In genomic region chr7:6136497-6136896, GRCm38 (mm10) we compare ENCODE assay signal across 20 mouse cellular contexts. TPM values are rescaled to one million over a fixed set of nuclear protein-coding genes. Genes with fewer than 3 reads are reported as not detected.
A peak's percentile ranks its signal among the peaks of the same experiment; 100 is the strongest.
DNase-seq lines count a peak whose midpoint lies in the region; ATAC-seq and TF ChIP-seq lines count a peak whose summit lies in the region.
"Had no signal": no experiment of that assay in that cellular context is flagged by ENCODE, and none has a peak within 500 bp of the region (broad histone marks: within the 10 kb centered on the region; RNA-seq: fewer than 3 reads in every experiment).

No protein-coding gene starts in this region.

- H3K36me3 ChIP-seq in hindbrain, postnatal 0 days (ENCODE audit: insufficient read depth, low read length): peaks cover 20% of the 10 kb centered on the region
- H3K36me3 ChIP-seq in hindbrain, embryonic 10.5 days: peaks cover 91% of the 10 kb centered on the region
- peaks cover 16% of the 10 kb centered on the region for H3K36me3 ChIP-seq in liver, adult 2 months (ENCODE audit: control insufficient read depth, insufficient read depth, low read length)
- H3K36me3 ChIP-seq in liver, embryonic 12.5 days: peaks cover 55% of the 10 kb centered on the region
- H3K36me3 ChIP-seq in testis, adult 2 months (ENCODE audit: control insufficient read depth, insufficient read depth, low read length): no peaks in the 10 kb centered on the region

- no peaks in the 10 kb centered on the region for H3K27me3 ChIP-seq in hindbrain, postnatal 0 days (ENCODE audit: insufficient read depth, low read length)
- H3K27me3 ChIP-seq in hindbrain, embryonic 10.5 days (ENCODE audit: insufficient read depth, poor library complexity, severe bottlenecking): no peaks in the 10 kb centered on the region
- no peaks in the 10 kb centered on the region for H3K27me3 ChIP-seq in liver, adult 2 months (ENCODE audit: control insufficient read depth, insufficient read depth, low read length)
- H3K27me3 ChIP-seq in liver, embryonic 12.5 days (replicated peaks): no peaks in the 10 kb centered on the region
- no peaks in the 10 kb centered on the region for H3K27me3 ChIP-seq in testis, adult 2 months (ENCODE audit: control insufficient read depth, insufficient read depth, low read length)
- H3K27me3 ChIP-seq: embryonic facial prominence, embryonic 12.5 days; forebrain, embryonic 15.5 days; heart, embryonic 13.5 days; hindbrain, embryonic 15.5 days; limb, embryonic 15.5 days; stomach, embryonic 15.5 days had no signal

- 0 out of 2 replicates have a peak, but pooled peaks have one; percentile 2 for ATAC-seq in hindbrain, postnatal 0 days
- no peak for ATAC-seq in liver, embryonic 12.5 days
- ATAC-seq in erythroid progenitor cell, adult 5-6 weeks (replicated peaks; ENCODE audit: low FRiP score, poor library complexity, severe bottlenecking): no peak
- ATAC-seq: forebrain, embryonic 15.5 days had no signal

- H3K79me2 ChIP-seq in liver, adult 2 months (ENCODE audit: control insufficient read depth, insufficient read depth, low read length): peaks cover 3% of the 10 kb centered on the region; the same call in 1 of the 2 replicates

- TF ChIP-seq POLR2A in liver, adult 2 months (IDR thresholded peaks at IDR 0.05; ENCODE audit: extremely low read depth, insufficient read depth, low read length): no peak
- no peak for TF ChIP-seq POLR2A in testis, adult 2 months (IDR thresholded peaks at IDR 0.05; ENCODE audit: control insufficient read depth, low read depth, low read length)

- no peak for DNase-seq in hindbrain, postnatal 0 days (ENCODE audit: low spot score)
- DNase-seq in hindbrain, embryonic 10.5 days (ENCODE audit: low spot score): no peak
- DNase-seq in liver, adult 2 months (ENCODE audit: extremely low read depth, low read depth, low spot score): no peak
- no peak for DNase-seq in testis, postnatal 14 days (ENCODE audit: low spot score)
- DNase-seq: adrenal gland, adult 8-10 months; cerebellum, adult 9-11 months; heart, postnatal 36 days; kidney, adult 9 months; lung, postnatal 14 days; right cerebral cortex, postnatal 25 days had no signal

- H3K4me1 ChIP-seq in hindbrain, postnatal 0 days (ENCODE audit: insufficient read depth, low read length): no peaks in the 10 kb centered on the region
- no peaks in the 10 kb centered on the region for H3K4me1 ChIP-seq in hindbrain, embryonic 10.5 days (replicated peaks)
- H3K4me1 ChIP-seq in liver, adult 2 months (ENCODE audit: control insufficient read depth, insufficient read depth, low read length): no peaks in the 10 kb centered on the region
- H3K4me1 ChIP-seq in liver, embryonic 12.5 days: no peaks in the 10 kb centered on the region
- H3K4me1 ChIP-seq in testis, adult 2 months (ENCODE audit: control insufficient read depth, insufficient read depth, low read length): peaks cover 7% of the 10 kb centered on the region
- H3K4me1 ChIP-seq: embryonic facial prominence, embryonic 12.5 days; forebrain, embryonic 15.5 days; hindbrain, embryonic 15.5 days; limb, embryonic 15.5 days; stomach, embryonic 15.5 days had no signal

- peak; percentile 35 for TF ChIP-seq CTCF in hindbrain, postnatal 0 days (IDR thresholded peaks at IDR 0.05; ENCODE audit: low read depth)
- TF ChIP-seq CTCF in liver, adult 2 months (IDR thresholded peaks at IDR 0.05; ENCODE audit: low read depth, low read length): peak; percentile 36; the same call in 1 of the 2 replicates
- no peak for TF ChIP-seq CTCF in testis, adult 2 months (IDR thresholded peaks at IDR 0.05; ENCODE audit: control insufficient read depth, insufficient read depth, insufficient replicate concordance, low read depth, low read length)

- no peak overlapping the region for H3K4me2 ChIP-seq in hindbrain, postnatal 0 days (ENCODE audit: low read depth, low read length)
- H3K4me2 ChIP-seq in liver, embryonic 12.5 days: no peak overlapping the region
- H3K4me2 ChIP-seq: embryonic facial prominence, embryonic 12.5 days; forebrain, embryonic 15.5 days; heart, embryonic 13.5 days; hindbrain, embryonic 15.5 days; limb, embryonic 15.5 days; stomach, embryonic 15.5 days had no signal

- no peak overlapping the region for H3K4me3 ChIP-seq in hindbrain, postnatal 0 days (ENCODE audit: low read length)
- H3K4me3 ChIP-seq in hindbrain, embryonic 10.5 days: no peak overlapping the region
- no peak overlapping the region for H3K4me3 ChIP-seq in liver, adult 2 months (ENCODE audit: insufficient read depth, low read depth, low read length)
- H3K4me3 ChIP-seq in liver, embryonic 12.5 days: no peak overlapping the region
- H3K4me3 ChIP-seq in testis, adult 2 months (ENCODE audit: control insufficient read depth, low read depth, low read length): peak overlapping the region; percentile 27
- H3K4me3 ChIP-seq: embryonic facial prominence, embryonic 12.5 days; erythroblast, embryonic 14.5 days; forebrain, embryonic 15.5 days; heart, embryonic 13.5 days; hindbrain, embryonic 15.5 days; limb, embryonic 15.5 days; stomach, embryonic 15.5 days had no signal

- peaks cover 11% of the 10 kb centered on the region for H3K9me3 ChIP-seq in hindbrain, postnatal 0 days (ENCODE audit: low read length)
- peaks cover 20% of the 10 kb centered on the region for H3K9me3 ChIP-seq in hindbrain, embryonic 10.5 days
- no peaks in the 10 kb centered on the region for H3K9me3 ChIP-seq in liver, embryonic 12.5 days (replicated peaks)
- H3K9me3 ChIP-seq: stomach, embryonic 15.5 days had no signal

- H3K9ac ChIP-seq in hindbrain, postnatal 0 days (replicated peaks; ENCODE audit: low read length): no peak overlapping the region
- no peak overlapping the region for H3K9ac ChIP-seq in liver, adult 2 months (ENCODE audit: low read depth, low read length)
- H3K9ac ChIP-seq in liver, embryonic 12.5 days: no peak overlapping the region
- H3K9ac ChIP-seq: embryonic facial prominence, embryonic 12.5 days; forebrain, embryonic 15.5 days; heart, embryonic 13.5 days; hindbrain, embryonic 15.5 days; limb, embryonic 15.5 days; stomach, embryonic 15.5 days had no signal

- H3K27ac ChIP-seq in hindbrain, postnatal 0 days: no peak overlapping the region
- H3K27ac ChIP-seq in hindbrain, embryonic 10.5 days: no peak overlapping the region
- H3K27ac ChIP-seq in liver, adult 2 months (replicated peaks; ENCODE audit: insufficient read depth, low read depth, low read length): no peak overlapping the region
- no peak overlapping the region for H3K27ac ChIP-seq in liver, embryonic 12.5 days
- H3K27ac ChIP-seq in testis, adult 2 months (ENCODE audit: control insufficient read depth, insufficient read depth, low read depth, low read length): no peak overlapping the region
- H3K27ac ChIP-seq: embryonic facial prominence, embryonic 12.5 days; forebrain, embryonic 15.5 days; heart, embryonic 13.5 days; hindbrain, embryonic 15.5 days; limb, embryonic 15.5 days; stomach, embryonic 15.5 days had no signal

RNA-seq across cellular contexts. Expression of gene Zfp787, which starts 19.3 kb away (rescaled TPM):
- 71.0 and 85.9 TPM in 2 replicates for total RNA-seq in hindbrain, postnatal 0 days (2014; rRNA removed)
- polyA plus RNA-seq in hindbrain, postnatal 0 days (2015; fragmentation: Nextera tagmentation; extraction: Ambion mirVana): 53.9 and 61.4 TPM in 2 replicates
- 24.2 and 31.8 TPM in 2 replicates for polyA plus RNA-seq in hindbrain, embryonic 10.5 days (2016; fragmentation: Nextera tagmentation; extraction: Ambion mirVana)
- 33.7 and 36.8 TPM in 2 replicates for total RNA-seq in liver, adult 2 months (2014; rRNA removed)
- 46.0 and 51.7 TPM in 2 replicates for polyA plus RNA-seq in liver, adult 2 months (2012; rRNA removed)
- polyA plus RNA-seq in liver, embryonic 12.5 days (2016; fragmentation: Nextera tagmentation; extraction: Ambion mirVana): 17.3 and 18.0 TPM in 2 replicates
- 41.0 and 45.8 TPM in 2 replicates for polyA plus RNA-seq in testis, adult 2 months (2012; rRNA removed)
- total RNA-seq in erythroid progenitor cell, adult 5-6 weeks (2015; ENCODE audit: low replicate concordance): 16.8 and 18.4 TPM in 2 replicates
- 4.1 and 7.6 TPM in 2 replicates for total RNA-seq in erythroid progenitor cell, adult 5-6 weeks (2017; ENCODE audit: low replicate concordance)

RNA-seq across cellular contexts. Expression of gene Zfp444, which starts 35.5 kb away (rescaled TPM):
- total RNA-seq in hindbrain, postnatal 0 days (2014; rRNA removed): 84.3 and 105 TPM in 2 replicates
- 69.2 and 70.5 TPM in 2 replicates for polyA plus RNA-seq in hindbrain, postnatal 0 days (2015; fragmentation: Nextera tagmentation; extraction: Ambion mirVana)
- 84.4 and 91.4 TPM in 2 replicates for polyA plus RNA-seq in hindbrain, embryonic 10.5 days (2016; fragmentation: Nextera tagmentation; extraction: Ambion mirVana)
- 11.0 and 17.5 TPM in 2 replicates for total RNA-seq in liver, adult 2 months (2014; rRNA removed)
- polyA plus RNA-seq in liver, adult 2 months (2012; rRNA removed): 23.9 and 29.7 TPM in 2 replicates
- 25.5 and 26.3 TPM in 2 replicates for polyA plus RNA-seq in liver, embryonic 12.5 days (2016; fragmentation: Nextera tagmentation; extraction: Ambion mirVana)
- 20.3 and 21.6 TPM in 2 replicates for polyA plus RNA-seq in testis, adult 2 months (2012; rRNA removed)
- 0.42 TPM in 1 of 2 replicates, not detected in the other for total RNA-seq in erythroid progenitor cell, adult 5-6 weeks (2015; ENCODE audit: low replicate concordance)
- 4.2 and 11.6 TPM in 2 replicates for total RNA-seq in erythroid progenitor cell, adult 5-6 weeks (2017; ENCODE audit: low replicate concordance)
